Mouse (Mus musculus) cerebellum, adult 8-10 months (tissue): ENCODE results near the gene Gm44579.

Experiments
- DNase-seq: peaks from one replicate; pipeline ENCODE4 v3.0.0; 2022

Gene Gm44579

DNA sequence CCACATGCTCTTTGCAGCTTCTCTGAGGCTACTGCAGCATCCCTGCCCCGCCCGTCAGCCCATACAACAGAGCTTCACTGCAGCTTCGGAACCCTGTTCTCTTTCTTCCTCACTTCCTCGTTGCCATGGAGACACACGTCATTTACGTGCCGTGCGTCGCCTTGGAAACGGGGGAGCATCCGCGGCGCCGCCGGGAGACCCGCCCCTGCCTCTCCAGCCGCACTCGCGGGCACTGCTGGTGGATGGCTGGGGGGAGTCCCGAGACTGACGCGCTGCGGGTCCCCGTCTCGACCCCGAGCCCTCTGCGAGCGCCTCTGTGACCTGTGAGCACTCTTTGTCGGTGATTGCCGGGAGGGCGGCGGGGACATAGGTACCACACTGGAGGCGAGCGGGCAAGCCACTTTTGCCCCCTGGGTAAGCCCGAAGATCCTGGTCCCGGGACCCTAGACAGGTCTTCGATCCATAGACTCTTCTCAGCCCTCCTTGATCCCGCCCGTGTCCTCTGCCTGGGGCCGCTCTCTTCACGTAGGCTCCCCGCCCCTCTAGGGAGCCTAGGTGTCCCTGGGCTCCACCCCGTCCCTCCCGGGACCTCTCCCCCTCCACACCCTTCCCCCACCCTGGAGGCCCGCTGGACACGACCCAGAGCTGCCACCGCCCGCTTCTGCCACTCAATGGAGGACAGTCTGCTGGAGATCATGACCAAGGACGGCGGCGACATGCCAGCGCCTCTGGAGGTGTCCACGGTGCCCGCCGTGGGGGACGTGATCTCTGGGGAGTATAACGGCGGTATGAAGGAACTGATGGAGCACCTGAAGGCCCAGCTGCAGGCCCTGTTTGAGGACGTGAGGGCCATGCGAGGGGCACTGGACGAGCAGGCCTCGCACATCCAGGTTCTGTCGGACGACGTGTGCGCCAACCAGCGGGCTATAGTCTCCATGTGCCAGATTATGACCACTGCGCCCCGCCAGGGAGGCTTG, 52.8 kb downstream of the Gm44579 start:
- DNase-seq: peak; percentile 88

- DNase-seq: peak; percentile 33
These were observed 53.7 kb downstream of the Gm44579 start, which contains the start of gene Ccdc184 for GRCm38 (mm10) chr15:98166963-98167644. Gene Ccdc184 (plus strand): TSS chr15:98167158.

GRCm38 (mm10) chr15:98165525-98165924, 55.3 kb downstream of the Gm44579 start, which contains the start of gene Asb8:
Gene Asb8 (minus strand): TSS chr15:98165625.
- no peak for DNase-seq

DNA sequence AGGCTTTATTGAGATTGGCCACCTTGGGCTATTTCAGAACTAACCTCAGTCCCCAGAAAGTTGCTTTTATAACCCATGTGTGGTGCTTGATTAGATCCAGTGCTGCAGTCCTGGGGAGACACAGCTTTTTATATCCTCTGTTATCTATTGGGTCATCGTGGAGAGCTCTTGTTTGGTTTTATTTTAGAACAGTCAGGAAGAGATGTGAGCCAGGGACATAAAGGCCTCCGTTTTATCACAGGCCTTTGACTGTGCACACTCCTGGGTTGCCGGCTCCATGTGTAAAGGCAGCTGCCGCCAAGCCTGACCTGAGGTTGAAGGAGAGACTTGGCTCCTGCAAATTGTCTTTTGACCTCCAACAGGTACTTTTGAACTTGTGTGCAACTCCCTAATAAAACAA, 58.2 kb downstream of the Gm44579 start:
- DNase-seq: no peak

DNA sequence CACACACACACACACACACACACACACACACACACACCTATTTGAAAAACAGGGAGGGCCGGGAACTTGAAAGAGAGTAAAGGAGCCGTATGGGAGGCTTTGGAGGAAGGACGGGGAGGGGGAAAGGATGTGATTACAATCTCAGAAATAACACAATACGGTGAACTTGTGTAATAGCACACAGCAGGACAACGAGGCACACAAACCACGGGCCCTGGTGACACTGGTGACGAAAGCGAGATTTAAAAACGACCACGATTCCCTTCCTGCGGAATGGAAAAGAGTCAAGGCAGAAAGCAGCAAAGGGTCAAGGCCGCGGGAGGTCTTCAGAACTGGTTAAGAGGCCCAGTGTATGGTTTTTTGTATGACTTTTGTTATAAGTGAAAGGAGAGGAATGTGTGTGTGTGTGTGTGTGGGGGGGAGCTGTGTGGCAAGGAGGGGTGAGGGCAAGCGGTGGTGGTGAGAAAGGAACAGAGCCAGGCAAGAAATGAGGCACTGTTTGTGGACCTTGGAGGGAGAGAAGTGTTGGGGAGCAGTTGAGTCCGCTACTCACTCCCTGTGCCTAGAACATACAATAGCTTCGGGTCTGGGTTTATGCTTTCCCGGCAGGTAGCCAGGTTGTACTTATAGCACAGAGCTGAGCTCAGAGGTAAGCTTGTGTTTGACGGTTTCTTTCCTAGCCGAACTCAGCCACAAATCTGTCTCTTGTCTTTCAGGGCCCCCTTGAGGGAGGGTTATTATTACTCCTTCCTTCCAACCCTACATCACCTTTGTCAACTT, 59.6 kb downstream of the Gm44579 start:
- no peak for DNase-seq

DNA sequence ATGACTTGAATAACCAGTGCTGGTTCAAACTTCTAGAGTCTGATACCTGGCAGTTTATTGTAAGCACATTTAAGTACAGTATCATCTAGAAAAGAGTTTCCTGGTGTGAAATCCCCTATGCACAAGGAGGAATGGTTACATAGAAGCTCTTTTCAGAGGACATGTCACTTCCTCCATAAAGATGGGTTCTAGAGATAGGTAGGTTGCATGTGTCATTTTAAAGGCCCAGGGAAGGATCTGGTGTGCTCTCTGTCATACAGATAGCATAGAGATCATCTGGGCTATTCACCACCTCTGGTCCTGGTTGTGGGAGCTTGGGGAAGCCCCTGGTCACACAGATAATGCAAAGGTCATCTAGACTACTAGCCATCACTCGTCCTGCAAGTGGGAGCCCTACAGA, 63.5 kb downstream of the Gm44579 start:
- no peak for DNase-seq

DNA sequence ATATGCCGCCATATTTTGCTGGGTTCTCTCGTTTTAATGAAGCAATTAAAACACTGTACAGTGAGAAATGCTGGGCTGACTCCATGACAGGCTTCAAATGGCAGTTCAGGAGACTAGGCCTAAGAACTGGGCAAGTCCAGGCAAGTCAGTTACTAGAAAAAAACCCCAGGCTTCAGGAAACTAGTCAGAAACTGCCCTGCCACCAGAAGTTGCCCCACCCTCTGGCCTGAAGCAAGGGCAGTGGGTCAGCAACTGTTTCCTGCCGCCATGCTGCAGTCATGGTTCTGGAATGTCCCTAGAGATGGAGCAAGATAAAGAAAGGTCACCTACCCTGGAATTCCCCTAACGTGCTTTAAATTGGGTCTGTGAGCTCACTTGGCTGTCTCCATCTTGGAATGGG, 64.8 kb downstream of the Gm44579 start:
- no peak for DNase-seq

- DNase-seq: no peak
These were observed 65.5 kb downstream of the Gm44579 start for GRCm38 (mm10) chr15:98155272-98155671.

DNA sequence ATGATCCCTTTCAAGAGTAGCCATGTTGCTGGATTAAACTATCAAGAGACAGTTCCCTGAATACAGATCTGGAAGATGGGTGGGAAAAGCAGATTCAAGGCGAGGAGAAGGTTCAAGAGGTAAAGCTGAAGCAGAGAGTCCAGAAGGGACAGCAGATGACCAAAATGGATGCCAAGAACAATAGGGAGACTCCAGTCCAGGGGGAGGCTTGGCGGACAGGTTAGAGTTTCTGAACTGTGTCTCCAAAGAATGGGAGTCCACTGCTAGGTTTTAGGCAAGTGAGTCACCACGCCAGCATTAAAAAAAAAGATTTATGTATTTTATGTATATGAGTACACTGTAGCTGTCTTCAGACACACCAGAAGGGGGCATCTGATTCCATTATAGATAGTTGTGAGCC, 66.1 kb downstream of the Gm44579 start:
- no peak for DNase-seq

DNA sequence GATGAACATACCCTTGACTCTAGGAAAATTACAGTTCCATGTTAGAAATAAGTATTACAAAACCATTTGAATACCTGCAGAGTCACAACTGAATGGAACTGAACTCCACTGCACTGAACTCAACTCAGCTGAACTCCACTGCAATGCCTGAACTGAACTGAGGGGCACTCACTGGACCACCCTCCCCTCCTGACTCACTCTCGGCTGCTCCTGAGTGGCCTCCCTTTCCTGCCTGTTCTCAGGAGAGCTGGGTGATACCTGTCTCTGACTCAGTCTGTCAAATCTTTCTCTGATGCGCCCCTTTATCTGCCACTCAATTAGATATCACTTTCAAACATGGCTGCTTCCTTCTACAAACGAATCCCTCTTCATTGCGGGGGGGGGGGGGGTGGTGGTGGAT, 66.6 kb downstream of the Gm44579 start:
- no peak for DNase-seq

DNA sequence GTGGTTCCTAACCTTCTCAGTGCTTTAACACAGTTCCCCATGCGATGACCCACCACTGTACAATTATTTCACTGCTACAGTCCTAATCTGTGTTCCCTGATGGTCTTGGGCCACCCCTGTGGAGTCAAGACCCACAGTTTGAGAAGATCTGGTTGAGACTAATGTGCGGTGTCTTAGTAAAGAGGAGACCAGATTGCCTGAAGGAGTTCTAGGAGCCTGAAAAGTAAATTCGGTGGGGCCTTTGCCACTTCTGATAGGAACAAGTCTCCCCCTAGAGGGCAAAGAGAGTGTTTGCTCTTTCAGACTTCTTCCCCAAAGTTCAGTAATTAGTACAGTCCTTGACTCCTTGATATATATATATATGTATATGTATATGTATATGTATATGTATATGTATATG, 67.2 kb downstream of the Gm44579 start:
- no peak for DNase-seq

DNA sequence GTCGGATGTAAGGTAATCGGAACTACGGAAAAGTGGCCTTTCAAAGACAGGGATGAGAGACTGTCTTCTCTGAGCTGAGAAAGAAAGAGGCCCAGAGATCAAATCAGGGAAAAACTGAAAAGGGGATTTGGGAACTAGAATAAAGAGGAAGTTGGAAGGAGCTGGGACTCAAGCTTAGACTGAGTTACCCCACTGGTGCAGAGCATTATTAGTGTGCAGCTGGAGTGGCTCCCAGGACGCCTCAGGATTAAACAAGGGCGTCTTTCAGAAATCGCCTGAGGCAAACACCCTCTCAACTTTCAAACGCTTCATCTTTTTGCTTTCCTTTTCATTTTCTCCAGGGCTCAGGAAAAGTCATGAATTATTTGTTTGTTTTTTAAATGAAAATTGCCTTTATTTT, 67.9 kb downstream of the Gm44579 start:
- DNase-seq: no peak

- no peak for DNase-seq
These were observed 71.6 kb downstream of the Gm44579 start for GRCm38 (mm10) chr15:98149166-98149602.

- peak; percentile 64 for DNase-seq
These were observed 72.4 kb downstream of the Gm44579 start for GRCm38 (mm10) chr15:98148356-98148755.

DNA sequence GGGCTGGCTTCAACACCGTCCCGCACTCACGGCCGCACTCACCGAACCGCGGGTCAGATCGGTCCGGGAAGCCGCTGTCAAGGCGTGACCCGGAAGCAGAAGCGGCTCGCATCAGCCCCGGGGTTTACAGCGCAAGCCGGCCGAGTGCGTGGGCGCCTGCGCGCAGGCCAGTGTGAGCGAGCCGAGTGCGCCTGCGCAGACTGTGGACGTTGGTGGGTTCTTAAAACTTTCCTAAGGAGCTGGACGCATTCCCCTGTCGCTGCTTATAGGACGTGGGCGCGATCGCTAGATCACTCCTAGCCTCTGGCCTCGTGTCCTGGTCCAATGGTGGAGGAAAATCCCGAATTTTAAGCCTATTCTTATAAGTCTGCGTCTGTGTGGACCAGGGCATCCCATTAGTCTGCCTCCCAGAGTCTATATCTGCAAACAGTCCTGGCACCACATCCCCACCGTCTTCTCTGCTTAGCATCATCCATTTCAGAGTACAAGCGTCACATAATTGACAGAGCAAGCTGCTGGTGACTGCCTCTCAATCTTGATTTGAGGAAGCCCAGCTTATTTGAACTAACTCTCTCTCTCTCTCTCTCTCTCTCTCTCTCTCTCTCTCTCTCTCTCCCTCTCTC, 75.1 kb downstream of the Gm44579 start:
- DNase-seq: peak; percentile 91

DNA sequence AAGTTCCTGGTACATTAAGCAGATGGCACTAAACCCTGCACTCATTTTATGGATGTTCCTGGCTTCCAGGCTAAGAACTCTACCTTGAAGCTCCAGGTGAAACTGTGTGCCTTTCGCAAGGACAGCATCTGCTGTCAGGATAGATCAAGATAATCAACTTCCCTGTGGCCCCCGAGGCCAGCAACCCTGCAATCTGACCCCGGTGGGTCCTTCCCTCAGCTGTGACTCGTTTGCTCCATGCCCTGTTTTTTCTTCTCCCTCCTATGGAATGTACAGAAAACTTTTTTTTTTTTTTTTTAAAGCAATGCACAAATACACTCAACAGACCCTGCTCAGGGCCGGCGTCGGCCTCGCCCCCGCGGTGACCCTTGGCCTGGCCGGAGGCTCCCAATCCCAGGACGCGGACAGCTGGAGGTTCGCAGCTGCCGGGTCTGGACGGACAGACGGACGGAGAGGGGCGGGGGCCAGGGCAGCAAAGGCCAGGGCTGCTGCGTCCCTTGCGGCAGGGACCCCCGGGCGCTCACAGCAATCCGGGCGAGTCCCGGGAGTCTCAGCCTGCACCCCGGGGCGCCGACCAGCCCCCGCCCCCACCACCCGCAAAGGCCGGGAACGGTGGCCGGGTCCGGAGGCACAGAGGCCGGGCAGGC, 75.8 kb downstream of the Gm44579 start:
- DNase-seq: peak; percentile 38

- no peak for DNase-seq
These were observed 78.3 kb downstream of the Gm44579 start for GRCm38 (mm10) chr15:98142515-98142914.

GRCm38 (mm10) chr15:98140809-98141208, 80.0 kb downstream of the Gm44579 start:
- no peak for DNase-seq

- DNase-seq: no peak
These were observed 81.0 kb downstream of the Gm44579 start for GRCm38 (mm10) chr15:98139763-98140162.

GRCm38 (mm10) chr15:98136871-98137270, 83.9 kb downstream of the Gm44579 start:
- no peak for DNase-seq
